Mouse (Mus musculus) cerebellum, postnatal 36 days (tissue): ENCODE data around the gene Pak3.
A peak's percentile ranks its signal among the peaks of the same experiment; 100 is the strongest.
"Not testable (repeated sequence)": the region's sequence is repeated elsewhere in the genome, so short reads cannot be mapped to it uniquely, and the experiment has no call there.

Experiments used
- DNase-seq, 2 experiments: peaks; one replicate each; pipeline ENCODE4 v3.0.0; 2021 to 2022; ENCODE audit warnings: mixed read lengths in 2 of 2

Pak3 gene

DNA sequence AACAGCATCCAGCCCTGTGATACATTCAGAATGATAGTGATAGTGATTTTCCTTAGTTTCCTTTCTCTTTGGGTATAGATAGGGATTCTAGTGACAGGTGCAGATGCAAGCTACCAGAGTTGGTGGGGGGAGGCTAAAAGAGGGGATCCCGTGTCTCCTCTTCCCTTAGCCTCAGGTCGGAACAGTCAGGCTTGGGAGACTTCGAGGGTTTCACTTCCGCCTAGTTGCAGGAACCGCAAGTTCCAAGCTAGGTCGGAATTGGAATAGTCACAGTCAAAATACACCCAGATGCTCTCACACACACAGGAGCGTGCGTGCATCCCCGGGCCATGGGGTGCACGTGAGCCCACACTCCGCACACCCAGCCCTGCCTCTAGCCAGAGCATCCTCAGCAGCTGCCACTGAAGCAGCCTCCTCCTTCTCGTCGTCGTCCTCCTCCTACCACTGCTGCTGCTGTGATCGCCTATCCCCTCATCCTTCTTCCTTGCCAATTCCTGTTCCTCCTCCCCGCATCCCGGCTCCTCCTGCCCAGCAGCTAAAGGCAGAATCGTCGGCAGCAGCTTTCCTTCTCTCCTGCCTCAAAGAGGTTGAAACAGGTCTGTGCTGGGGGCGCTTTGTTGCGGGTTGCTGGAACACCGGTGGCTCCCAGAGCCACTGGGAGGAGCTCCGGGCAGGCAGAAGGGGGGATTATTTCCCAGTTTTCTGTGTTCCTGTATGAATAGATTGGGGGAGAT lies at the start of gene Pak3:
Gene Pak3, plus strand, starts transcription at position 424 of the 734 bp plus-strand sequence.
- peak; percentile 9 to 11 for DNase-seq

DNA sequence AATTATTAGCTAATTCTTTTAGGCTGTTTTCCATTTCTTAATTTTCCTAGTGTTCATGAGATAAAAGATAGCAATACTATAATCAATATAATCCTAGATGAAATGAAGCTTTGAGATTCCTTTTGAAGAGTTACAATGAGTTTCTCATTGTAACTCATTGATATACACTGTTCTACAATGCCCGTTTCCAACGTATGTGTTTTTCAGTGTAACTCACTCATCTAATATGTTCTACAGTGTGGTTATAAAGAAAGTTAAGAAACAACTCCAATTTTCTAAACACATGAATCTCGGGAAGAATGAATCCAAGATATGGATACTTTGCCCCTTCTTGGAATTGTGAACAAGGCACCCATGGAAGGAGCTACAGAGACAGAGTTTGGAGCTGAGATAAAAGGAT lies 35.5 kb upstream of the Pak3 start:
- peak; percentile 74 to 100 for DNase-seq

DNA sequence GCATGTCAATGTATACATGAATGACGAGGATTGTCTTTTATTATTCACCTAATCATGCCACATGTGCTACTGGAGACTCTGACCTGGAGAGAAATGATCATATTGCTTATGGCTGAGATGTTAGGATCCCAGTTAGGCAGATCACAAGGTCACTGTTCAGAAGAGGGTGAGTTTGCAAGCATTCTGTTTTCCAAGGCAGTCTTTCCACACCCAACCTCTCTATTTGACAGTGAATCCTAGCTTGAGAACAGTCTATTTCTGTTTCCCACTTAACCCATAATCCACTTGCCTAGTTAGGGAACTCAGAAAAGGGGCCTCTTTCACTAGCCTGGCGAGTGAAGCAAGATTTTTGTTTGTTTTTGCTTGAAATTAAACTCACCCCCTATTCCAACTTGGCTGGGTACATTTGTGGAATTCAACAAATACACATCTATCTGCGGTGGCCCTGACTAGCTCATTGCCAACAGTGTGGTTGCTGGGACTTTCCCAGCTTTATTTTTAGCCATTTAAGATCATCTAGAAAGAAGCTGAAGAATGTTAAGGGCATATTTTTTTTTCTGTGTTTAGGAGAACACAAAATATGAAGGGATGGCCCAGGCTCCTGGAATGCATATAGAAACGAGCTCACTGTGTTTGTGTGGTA lies 17.2 kb upstream of the Pak3 start:
- DNase-seq = no peak

DNA sequence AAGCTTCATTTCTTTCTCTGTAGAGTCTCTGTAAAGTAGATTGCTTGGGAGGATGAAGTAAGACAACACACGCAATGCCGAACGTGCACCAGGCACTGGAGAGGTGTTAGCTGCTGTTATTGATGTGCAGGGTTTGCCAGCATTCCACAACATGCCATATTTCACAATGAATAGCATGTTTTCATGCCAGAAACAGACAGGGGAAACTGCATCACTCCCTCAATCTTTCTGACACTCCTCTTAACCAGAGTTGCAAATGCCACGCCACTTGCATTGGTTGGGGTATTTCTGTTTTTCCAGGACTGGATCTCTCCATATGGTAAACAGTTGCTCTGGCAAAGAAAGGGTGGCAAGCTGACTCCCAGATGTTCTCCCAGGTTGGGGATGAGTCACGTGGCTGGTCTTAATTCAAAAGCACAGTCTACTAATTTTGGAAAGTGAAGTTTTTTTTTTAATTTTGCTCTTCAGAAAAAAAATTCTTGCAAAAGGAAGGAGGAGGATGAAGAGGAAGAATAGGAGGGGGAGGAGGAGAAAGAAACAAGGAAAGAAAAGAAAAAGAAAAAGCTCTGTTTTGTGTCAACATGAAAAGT lies 16.5 kb upstream of the Pak3 start:
- no peak for DNase-seq

DNA sequence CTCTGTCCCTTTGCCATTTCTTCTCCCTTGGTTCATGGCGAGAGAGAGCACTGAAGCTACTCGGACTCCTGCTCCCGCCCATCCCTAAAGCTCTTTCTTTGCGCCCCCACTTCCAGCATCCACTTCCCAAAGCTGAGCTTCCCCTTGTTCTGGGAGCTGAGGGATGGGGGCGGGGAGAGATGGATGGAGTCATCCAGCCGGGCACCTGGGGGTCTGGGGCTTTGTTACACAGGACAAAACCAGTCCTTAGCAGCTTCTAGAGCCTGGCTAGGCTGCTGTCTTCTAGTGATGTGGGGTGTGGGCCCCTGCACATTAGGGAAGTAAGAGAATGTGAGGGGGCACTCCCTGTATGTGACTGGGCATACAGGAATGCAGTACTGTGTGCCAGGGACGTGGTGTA lies 526 bp downstream of the Pak3 start:
- DNase-seq = peak in 1 of 2 experiments; percentile 1

DNA sequence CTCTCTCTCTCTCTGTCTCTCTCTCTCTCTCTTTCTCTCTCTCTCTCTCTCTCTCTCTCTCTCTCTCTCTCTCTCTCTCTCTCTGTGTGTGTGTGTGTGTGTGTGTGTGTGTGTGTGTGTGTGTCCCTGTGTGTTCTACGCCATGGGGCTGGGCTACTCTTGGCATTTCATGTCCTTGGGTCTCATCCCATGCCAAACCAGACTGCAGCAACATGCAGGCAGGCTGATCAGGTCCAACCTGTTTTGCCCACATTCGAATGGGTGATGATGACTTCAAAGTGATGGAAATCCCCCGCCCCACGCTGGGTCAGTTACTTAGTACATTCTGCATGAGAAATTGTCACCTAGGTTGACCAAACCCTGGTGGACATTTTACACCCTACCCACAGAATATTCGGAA lies 1.1 kb downstream of the Pak3 start:
- not testable (repeated sequence) for DNase-seq

DNA sequence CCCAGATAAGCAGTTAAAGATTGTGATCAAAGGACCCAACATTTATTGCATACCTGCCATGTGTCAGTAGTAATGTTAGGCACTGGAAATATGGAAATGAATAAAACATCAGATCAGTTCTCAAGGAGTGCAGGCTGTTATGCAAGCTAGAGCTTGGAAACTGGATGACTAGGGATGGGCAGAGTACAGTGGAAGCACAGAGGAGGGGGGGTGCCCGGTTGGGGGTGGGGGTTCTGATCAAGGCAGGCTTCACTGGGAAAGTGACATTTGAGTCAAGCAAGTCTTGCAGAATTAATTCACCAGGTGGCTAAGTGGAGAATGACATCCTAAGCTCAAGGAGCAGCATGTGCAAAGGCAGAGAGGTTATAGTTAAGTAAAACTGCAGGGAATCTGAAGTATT lies 1.8 kb downstream of the Pak3 start:
- DNase-seq = no peak

DNA sequence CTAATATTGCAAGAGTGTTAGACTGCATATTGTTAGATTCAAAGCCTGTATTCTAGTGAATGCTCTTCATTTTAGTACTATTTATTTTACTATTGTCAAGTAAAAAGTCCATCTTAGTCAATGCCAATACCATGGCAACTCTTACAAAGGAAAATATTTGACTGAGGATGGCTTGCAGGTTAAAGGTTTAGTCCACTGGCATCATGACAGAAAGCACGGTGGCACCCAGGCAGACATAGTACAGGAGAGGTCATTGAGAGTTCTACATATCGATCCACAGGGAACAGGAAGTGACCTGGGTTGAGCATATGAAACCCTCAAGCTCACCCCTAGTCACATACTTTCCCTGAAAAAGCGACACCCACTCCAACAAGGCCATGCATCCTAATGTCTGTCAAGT lies 13.9 kb downstream of the Pak3 start:
- DNase-seq = no peak

DNA sequence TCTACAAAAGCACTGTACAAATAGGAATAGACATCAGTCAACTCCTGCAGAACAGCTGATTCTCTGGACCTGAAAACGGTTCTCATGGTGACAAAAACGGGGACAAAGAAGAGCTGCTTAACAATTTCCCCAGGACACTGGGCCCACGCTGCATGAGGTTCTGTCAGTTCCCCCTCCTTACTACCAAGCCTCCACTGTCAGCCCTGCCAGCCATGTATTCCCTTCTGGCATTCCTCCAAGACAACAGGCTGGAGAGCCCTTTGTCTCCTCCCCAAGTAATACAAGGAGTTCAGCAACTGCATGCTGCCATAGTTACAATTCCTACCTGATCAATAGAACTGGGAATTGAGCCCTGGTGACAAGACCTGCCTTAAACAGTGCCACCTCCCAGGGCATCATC lies 15.2 kb downstream of the Pak3 start:
- DNase-seq = no peak

DNA sequence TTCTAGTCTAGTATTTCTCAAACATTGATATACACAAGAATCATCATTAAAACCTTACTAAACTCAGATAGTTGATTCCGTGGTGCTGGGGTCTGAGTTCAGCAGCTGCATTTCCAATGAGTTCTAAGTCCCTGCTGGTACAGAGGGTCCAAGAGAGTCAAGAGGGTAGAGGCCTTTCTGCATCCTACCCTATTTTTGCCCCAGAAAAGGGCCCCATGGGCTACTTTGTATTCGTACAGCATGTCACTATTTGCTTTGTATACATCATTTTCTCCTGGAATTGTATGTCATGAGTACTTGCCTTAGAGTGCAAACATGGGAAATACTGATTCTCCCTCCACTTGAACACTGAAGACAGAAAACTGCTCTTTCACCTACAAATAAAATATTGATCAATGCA lies 24.4 kb downstream of the Pak3 start:
- no peak for DNase-seq

DNA sequence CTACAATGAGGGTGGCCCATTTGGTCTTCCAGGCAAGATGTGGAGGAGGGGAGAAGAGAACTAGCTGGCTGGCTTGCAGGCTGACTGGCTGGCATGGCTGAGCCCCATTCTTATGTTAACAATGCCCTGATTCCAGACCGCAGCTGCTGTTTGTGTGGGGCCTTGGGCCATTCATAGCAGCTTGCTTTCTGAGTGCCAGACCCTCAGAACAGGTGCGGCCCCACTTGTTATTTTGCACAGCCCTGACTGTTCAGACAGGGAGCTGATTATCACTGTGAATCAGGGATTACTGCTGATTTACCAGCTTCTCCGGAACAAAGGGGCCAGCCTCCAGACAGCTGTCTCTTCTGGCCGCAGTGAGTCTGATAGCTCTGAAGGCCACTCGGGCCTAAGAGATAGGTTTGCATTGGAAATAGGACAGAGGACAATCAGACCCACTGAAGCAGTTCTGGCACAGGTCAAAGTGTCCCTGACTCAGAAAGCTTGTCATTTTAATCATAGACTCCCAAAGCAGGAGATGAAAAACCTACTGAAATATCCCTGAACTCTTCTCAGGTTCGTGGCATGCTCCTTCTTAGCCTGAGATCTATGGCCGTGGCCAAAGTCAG lies 24.9 kb downstream of the Pak3 start:
- DNase-seq = no peak

DNA sequence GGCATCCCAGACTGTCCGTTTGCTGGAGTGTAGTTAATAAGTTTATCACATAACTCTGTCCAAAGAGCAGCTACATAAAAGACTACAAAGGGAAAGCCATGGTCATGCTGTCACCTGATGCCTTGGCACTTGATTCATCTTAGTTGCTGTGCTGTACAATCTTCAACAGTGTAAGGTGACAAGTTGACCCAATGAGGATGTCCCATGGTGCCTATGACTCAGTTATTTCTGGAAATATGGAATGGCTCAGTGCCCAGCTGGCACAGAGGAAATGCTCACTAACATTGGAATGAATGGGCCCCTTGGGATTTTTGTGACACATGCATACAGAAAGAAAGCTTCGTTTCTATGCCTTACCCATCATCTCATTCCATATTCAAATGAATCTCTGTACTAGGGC lies 55.3 kb downstream of the Pak3 start:
- DNase-seq = no peak

DNA sequence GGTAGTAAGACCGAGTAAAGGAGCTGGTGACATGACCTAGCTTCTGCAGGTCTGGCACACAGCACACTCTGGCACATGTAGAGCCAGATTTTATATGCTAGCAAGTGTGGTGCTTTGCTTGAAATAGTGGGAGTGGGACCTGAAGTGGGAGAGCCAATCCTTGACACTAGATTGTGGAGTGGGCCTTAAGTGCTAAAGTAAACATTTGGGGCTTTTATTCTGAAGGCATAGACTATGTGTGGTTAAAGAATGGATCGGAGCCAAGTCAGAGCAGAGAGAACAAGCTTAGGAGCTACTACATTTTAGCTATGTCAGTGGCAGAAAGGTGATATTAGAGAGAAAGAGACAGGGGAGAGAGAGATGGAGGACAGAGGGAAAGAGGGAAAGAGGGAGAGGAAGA lies 61.5 kb downstream of the Pak3 start:
- no peak for DNase-seq

DNA sequence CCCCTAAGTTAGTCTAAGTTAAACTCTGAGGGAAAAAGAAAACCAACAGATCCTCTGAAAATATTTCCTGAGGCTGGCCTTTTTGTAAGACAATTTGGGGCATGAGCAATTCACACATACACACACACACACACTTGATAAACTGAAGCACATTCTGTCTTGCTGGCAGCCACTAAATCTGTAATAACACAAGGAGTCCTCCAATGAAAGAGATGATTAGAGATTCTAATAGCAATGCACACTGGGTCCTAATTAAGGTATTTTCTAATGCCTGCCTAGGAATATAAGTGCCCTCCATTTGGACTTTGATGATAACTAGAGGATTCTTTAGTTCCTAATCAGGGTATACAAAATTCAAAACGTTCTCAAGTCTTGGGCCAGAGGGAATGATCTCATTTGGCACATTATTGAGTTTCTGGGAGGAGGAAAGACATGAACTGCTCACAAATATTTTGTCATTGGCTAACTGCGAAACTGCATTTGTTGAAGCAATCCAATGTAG lies 62.1 kb downstream of the Pak3 start:
- no peak for DNase-seq

DNA sequence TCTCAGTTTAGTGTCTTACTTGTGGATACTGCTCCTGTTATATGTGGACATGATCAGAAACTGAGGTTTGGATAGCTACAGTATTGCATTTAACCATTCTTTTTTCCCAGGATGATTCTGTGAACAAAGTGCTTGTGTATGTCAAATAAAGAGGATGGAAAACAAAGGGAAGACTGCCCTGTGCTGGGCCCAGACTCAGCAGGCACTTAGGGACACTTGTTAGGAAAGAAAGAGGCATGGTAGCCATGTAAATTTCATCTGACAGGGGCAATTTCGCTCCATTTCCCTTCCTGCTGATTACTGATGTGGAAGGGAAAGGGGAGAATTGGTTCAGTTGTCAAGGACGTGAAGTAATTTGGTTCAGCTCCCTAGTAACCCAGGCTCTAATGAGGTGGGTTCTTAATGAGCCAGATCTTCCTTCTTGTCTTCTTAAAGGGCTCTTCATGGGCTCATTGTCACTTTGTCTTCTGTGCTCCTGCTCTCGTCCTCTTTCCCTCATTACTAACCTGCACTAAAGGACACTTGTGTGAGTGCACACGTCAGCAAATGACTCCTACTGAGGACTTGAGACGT lies 88.6 kb downstream of the Pak3 start:
- DNase-seq = no peak

DNA sequence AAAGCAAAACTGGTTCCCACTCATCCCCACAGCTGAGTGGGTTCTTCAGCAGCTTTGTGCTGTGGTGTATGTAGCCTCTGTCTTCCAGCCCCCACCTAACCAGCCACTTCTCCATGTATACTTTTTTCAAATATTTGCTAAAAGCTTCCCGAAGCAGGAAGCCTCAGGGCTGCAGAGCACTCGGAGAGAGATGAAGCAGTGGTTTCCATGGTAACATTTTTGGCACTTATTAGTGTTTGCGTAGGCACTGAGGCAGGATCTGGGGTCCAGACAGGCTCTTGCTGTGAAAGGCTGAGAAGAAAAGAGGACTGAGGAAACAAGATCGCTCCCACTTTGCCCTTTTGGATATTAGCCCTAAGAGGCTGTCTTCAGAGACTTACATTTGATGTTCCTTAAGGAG lies 100.3 kb downstream of the Pak3 start:
- no peak for DNase-seq

DNA sequence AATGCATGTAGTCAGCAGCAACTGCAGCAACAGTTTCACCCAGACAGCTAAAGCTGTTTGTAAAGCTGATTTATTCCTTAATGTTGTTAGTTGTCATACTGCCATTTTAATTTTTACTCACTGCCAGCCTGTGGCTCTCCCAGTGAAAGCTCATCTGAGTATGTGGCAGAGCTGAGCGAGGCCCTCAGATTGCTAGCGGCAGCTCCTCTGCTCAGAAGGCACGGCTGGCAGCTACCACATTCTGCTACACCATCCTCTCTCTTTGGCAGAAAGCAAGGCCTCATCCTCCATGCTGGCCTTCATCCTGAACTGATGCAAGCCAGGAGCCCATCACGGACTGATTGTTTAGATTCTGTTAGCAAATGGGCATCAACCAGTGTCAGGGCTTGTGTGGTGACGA lies 109.4 kb downstream of the Pak3 start:
- DNase-seq = no peak

DNA sequence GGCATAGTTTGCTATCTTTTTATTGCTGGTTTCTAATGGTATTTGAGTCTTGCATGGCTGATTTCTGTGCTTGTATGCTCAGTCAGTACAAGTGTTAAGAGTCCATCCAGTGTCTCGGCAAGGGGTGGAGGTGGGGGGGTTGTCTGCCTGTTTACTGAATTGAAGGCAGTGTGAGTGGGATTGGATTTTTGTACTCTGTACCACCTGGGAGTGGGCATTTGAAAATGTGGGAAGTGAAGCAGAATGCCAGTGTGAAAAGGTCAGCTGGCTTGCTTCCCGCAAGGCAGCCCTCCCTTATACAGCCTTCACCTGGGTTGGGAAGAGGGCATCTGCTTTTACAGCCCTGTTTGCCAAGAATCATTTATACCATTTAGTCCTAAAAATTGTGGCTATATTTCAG lies 125.5 kb downstream of the Pak3 start:
- DNase-seq = no peak

DNA sequence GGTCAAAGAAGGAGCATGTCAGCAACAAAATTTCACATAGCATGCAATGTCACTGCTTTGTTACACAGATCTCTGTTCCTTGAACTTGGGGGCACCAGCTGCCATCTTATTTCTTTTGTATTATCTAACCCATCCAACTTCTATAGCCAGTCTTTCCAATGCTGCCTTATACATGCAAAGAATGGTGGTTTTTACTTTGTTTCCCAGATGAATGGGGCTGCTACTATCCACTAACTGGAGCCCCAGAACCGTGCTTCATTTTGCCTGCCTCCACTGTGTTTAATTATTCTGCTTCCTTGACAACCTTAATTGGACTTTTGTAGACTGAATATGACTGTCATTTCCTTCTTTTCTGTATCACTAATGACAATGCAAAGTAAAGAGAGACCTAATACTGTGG lies 126.4 kb downstream of the Pak3 start:
- DNase-seq = no peak

DNA sequence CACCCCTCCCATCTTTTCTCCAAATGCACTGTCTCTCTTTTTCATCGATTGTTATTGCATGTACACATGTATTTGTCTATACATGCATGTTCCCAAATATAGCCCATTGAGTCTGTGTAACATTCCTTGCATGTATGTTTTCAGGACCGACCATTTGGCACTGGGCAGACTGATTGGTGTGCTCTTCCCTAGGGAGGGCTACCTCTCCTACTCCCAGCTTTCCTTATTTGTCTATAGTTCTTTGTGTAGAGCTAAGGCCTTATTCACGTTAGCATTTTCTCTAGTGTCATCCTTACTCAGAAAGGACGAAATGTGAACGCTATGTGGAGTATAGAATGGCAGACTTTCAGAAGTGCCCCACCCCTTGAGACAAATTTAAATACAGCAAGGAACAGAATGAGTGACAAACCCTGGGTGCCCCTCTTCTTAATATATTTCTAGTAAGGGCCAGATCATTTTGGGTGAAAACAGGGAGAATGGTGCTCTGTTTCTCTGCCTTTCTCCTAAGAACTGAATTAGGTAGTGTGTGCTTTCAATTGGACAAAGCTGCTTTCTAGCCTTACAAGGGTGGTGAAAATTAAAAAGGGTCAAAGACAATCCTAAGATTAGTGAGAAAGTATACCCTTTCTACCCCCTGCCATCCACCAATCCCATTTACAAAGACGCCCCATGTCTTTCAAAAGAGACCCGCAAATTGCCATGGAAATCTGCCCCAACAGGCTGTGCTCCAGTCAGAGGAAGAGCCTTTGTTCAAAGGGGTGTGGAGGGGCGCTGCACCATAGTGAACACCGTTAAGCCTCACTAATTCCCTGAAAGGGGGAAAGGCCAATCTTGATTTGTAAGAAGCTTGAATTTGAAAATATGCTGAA lies 136.2 kb downstream of the Pak3 start:
- no peak for DNase-seq

DNA sequence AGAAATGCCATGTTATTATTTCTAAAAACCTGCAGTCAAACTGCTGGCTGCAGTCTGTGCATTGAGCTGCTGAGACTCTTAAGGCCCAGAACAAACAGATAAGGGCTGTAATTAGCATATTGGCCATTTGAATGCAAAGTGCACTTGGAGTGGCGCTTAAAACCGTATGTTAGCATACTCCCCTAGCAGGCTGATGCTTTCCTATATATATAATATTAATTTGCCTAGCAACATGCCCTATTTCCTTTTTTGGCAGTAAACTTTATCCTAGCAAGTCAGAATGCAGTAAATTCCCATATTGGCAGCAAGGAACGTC lies 136.7 kb downstream of the Pak3 start:
- DNase-seq = no peak
